Mouse (Mus musculus) spleen, adult 2 months (tissue): Measurements from ENCODE around the gene Hnrnpdl.

Source experiments
- CTCF ChIP-seq: fragments of 200-500 bp; IDR thresholded peaks from 2 replicates; pipeline ENCODE4 v1.5.1; 2011; ENCODE audit warnings: mild to moderate bottlenecking, inconsistent platforms; ENCODE audit not compliant: insufficient read depth, insufficient read length, insufficient replicate concordance; ENCODE audit errors: extremely low read depth
- POLR2A ChIP-seq: fragments of 200-500 bp; IDR thresholded peaks from 2 replicates; pipeline ENCODE4 v1.6.1; 2011; ENCODE audit warnings: low read depth, low read length, inconsistent platforms

GRCm38 (mm10) chr5:100044621-100045020 is 5.2 kb upstream of the Hnrnpdl start:
- TF ChIP-seq CTCF (no peak), POLR2A (no peak)
